Mouse (Mus musculus): ENCODE data around the gene Serpinb3c. TPM values are rescaled to one million over a fixed set of nuclear protein-coding genes. Genes with fewer than 3 reads are reported as not detected.
"Not testable (repeated sequence)": the region's sequence is repeated elsewhere in the genome, so short reads cannot be mapped to it uniquely, and the experiment has no call there.

Serpinb3c gene
- polyA plus RNA-seq (2015; fragmentation: Nextera tagmentation; extraction: Ambion mirVana): 0.15 TPM in 1 of 2 replicates, not detected in the other

GRCm38 (mm10) chr1:107278261-107278660 is at the start of gene Serpinb3c, which contains the start of gene Serpinb3b:
Gene Serpinb3c (minus strand): TSS chr1:107278371.
Gene Serpinb3b (minus strand): TSS chr1:107278361.
- H3K36me3 ChIP-seq; H3K4me2 ChIP-seq; H3K9ac ChIP-seq; H3K9me3 ChIP-seq; H3K27ac ChIP-seq; H3K27me3 ChIP-seq; H3K4me3 ChIP-seq; ATAC-seq (ENCODE audit: borderline replicate concordance, extremely low read depth, low FRiP score, low TSS enrichment); H3K4me1 ChIP-seq: not testable (repeated sequence)

GRCm38 (mm10) chr1:107243170-107243569 is 35.0 kb downstream of the Serpinb3c start:
- ATAC-seq (ENCODE audit: borderline replicate concordance, extremely low read depth, low FRiP score, low TSS enrichment); H3K4me1 ChIP-seq; H3K9ac ChIP-seq; H3K27ac ChIP-seq; H3K4me3 ChIP-seq; H3K9me3 ChIP-seq; H3K4me2 ChIP-seq; H3K36me3 ChIP-seq; H3K27me3 ChIP-seq: not testable (repeated sequence)
- 36% methylated on average over 3 of the region's 3 CpGs for WGBS

Other genes with a start within 250 kb of the Serpinb3c start
- 0.21 TPM in 1 of 2 replicates, not detected in the other for gene Serpinb3a, start 226.1 kb downstream of the Serpinb3c start, polyA plus RNA-seq (2015; fragmentation: Nextera tagmentation; extraction: Ambion mirVana)
- not detected in 2 replicates for gene Serpinb3d, start 194.9 kb downstream of the Serpinb3c start, polyA plus RNA-seq (2015; fragmentation: Nextera tagmentation; extraction: Ambion mirVana)
- not detected in 2 replicates for gene Serpinb3b, start within 50 bp of the Serpinb3c start, polyA plus RNA-seq (2015; fragmentation: Nextera tagmentation; extraction: Ambion mirVana)
- gene Serpinb11, start 82.8 kb upstream of the Serpinb3c start, polyA plus RNA-seq (2015; fragmentation: Nextera tagmentation; extraction: Ambion mirVana): 0.34 TPM in 1 of 2 replicates, not detected in the other
- gene Serpinb7, start 121.3 kb upstream of the Serpinb3c start, polyA plus RNA-seq (2015; fragmentation: Nextera tagmentation; extraction: Ambion mirVana): 0.20 and 0.52 TPM in 2 replicates
- gene Serpinb2, start 233.1 kb upstream of the Serpinb3c start, polyA plus RNA-seq (2015; fragmentation: Nextera tagmentation; extraction: Ambion mirVana): 0.18 and 0.37 TPM in 2 replicates